12 mouse cellular contexts compared by ENCODE assay signal in the genomic region with DNA sequence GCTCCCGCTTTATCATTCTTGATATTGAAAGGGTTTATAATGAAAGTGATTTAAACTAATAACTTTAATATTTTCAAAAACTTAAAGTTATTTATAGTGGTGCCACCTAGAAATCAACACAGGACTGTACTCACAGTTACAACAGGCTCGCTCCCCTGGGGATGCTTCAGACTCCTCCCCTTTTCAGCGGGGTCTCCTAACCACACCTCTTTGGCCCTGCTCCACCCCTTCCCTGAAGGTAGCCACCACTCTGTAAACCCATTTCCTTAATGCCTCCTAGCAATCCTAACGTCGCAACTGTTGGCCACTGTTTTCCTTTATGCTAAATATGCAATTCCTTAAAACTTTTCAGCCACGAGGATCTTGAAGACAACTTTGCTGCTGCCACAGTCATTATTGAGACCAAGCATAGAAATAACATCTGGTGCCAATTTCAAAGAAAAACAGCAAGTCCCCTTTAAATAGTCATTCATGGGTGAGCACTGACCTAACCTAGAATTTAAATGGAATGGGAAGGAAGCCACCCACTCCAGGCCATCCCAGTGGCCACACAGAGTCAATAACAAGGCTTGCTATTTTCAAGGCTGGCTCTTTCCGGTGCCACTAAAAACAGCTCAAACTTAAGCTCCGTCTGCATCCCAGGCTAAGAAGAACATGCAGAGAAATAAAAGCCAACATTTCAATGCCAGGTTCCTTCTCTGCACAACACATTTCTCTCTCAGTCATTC.
DNase-seq lines count a peak whose midpoint lies in the region; ATAC-seq and TF ChIP-seq lines count a peak whose summit lies in the region.
"Had no signal": no experiment of that assay in that cellular context is flagged by ENCODE, and none has a peak within 500 bp of the region (broad histone marks: within the 10 kb centered on the region; RNA-seq: fewer than 3 reads in every experiment).

No protein-coding gene starts in this region.

- no peak for ATAC-seq in kidney, embryonic 14.5 days (ENCODE audit: low FRiP score, low TSS enrichment)
- ATAC-seq in granulocyte monocyte progenitor cell, adult 5-6 weeks (replicated peaks; ENCODE audit: poor library complexity, severe bottlenecking), result no peak
- ATAC-seq: forebrain, embryonic 13.5 days had no signal

- no peaks in the 10 kb centered on the region for H3K27me3 ChIP-seq in kidney, adult 2 months (replicated peaks; ENCODE audit: control insufficient read depth, insufficient read depth, low read length)
- no peaks in the 10 kb centered on the region for H3K27me3 ChIP-seq in kidney, embryonic 14.5 days (ENCODE audit: control insufficient read depth, insufficient read depth, low read length)
- no peaks in the 10 kb centered on the region for H3K27me3 ChIP-seq in hindbrain, embryonic 10.5 days (ENCODE audit: insufficient read depth, poor library complexity, severe bottlenecking)
- H3K27me3 ChIP-seq: forebrain, embryonic 13.5 days had no signal

- H3K4me3 ChIP-seq in kidney, adult 2 months (ENCODE audit: insufficient read depth, low read depth, low read length), result no peak overlapping the region
- no peak overlapping the region for H3K4me3 ChIP-seq in kidney, embryonic 14.5 days (ENCODE audit: low read length)
- no peak overlapping the region for H3K4me3 ChIP-seq in hindbrain, embryonic 10.5 days
- H3K4me3 ChIP-seq: forebrain, embryonic 13.5 days had no signal

- peak; percentile 29 for DNase-seq in adrenal gland, adult 2 months
- no peak for DNase-seq in adrenal gland, adult 8-10 months
- peak; percentile 47 for DNase-seq in kidney, adult 2 months
- DNase-seq in adipocyte (ENCODE audit: low spot score), result peak; percentile 50
- peak; percentile 32 to 42 for DNase-seq in heart, adult 9 months (ENCODE audit: low spot score in 2 of 2)
- no peak for DNase-seq in hindbrain, embryonic 10.5 days (ENCODE audit: low spot score)
- DNase-seq: lung, postnatal 4 days; thymus, postnatal 14 days had no signal

- H3K4me1 ChIP-seq in kidney, adult 2 months (ENCODE audit: control insufficient read depth, insufficient read depth, low read length), result peaks cover 19% of the 10 kb centered on the region
- H3K4me1 ChIP-seq in kidney, embryonic 14.5 days (ENCODE audit: control insufficient read depth, insufficient read depth, low read length), result no peaks in the 10 kb centered on the region
- peaks cover 10% of the 10 kb centered on the region; the same call in 1 of the 2 replicates for H3K4me1 ChIP-seq in hindbrain, embryonic 10.5 days (replicated peaks)

- no peaks in the 10 kb centered on the region for H3K36me3 ChIP-seq in kidney, adult 2 months (ENCODE audit: control insufficient read depth, insufficient read depth, low read length)
- H3K36me3 ChIP-seq in kidney, embryonic 14.5 days (ENCODE audit: control insufficient read depth, insufficient read depth, low read length), result no peaks in the 10 kb centered on the region
- no peaks in the 10 kb centered on the region for H3K36me3 ChIP-seq in hindbrain, embryonic 10.5 days

- H3K9me3 ChIP-seq in kidney, embryonic 14.5 days (ENCODE audit: control insufficient read depth, low read length), result no peaks in the 10 kb centered on the region
- no peaks in the 10 kb centered on the region for H3K9me3 ChIP-seq in hindbrain, embryonic 10.5 days
- H3K9me3 ChIP-seq: forebrain, embryonic 13.5 days had no signal

- no peak overlapping the region for H3K4me2 ChIP-seq in kidney, embryonic 14.5 days (replicated peaks; ENCODE audit: low read depth, low read length)
- H3K4me2 ChIP-seq: forebrain, embryonic 13.5 days; liver, embryonic 11.5 days had no signal

- WGBS in kidney, adult 2 months, result 49% methylated on average over 8 of the region's 8 CpGs
- 63% methylated on average over 8 of the region's 8 CpGs for WGBS in kidney, embryonic 14.5 days
- 66% methylated on average over 8 of the region's 8 CpGs for WGBS in hindbrain, embryonic 10.5 days

- TF ChIP-seq POLR2A in kidney, adult 2 months (IDR thresholded peaks at IDR 0.05; ENCODE audit: low read depth, low read length), result no peak

- peak overlapping the region; percentile 48 for H3K27ac ChIP-seq in kidney, adult 2 months (ENCODE audit: insufficient read depth, low read depth, low read length)
- H3K27ac ChIP-seq in kidney, embryonic 14.5 days (ENCODE audit: low read depth, low read length), result no peak overlapping the region
- H3K27ac ChIP-seq in hindbrain, embryonic 10.5 days, result no peak overlapping the region
- H3K27ac ChIP-seq: forebrain, embryonic 13.5 days had no signal

- no peak for TF ChIP-seq CTCF in kidney, adult 2 months (conservative IDR thresholded peaks at IDR 0.05; ENCODE audit: insufficient read depth, insufficient read length, low read depth, low read length)

- no peak overlapping the region for H3K9ac ChIP-seq in kidney, embryonic 14.5 days (ENCODE audit: low read depth, low read length)
- H3K9ac ChIP-seq: forebrain, embryonic 13.5 days had no signal

Comparison
In these comparisons a context has a peak if more than half of its experiments do, and no peak if none do; other contexts are left out.
1. DNase-seq: peak in adrenal gland, adult 2 months (single experiment), kidney, adult 2 months (single experiment), adipocyte (single experiment) and heart, adult 9 months (2 of 2); none in adrenal gland, adult 8-10 months (single experiment) and hindbrain, embryonic 10.5 days (single experiment).